Mouse (Mus musculus) liver, embryonic 14.5 days (tissue): ENCODE data around the gene Itpr1.

ENCODE experiments used
- CTCF ChIP-seq: IDR thresholded peaks from 2 replicates; pipeline ENCODE4 v1.5.1; 2016; ENCODE audit warnings: antibody characterized with exemption, low read depth, control low read depth
- EP300 ChIP-seq: IDR thresholded peaks from 2 replicates; pipeline ENCODE4 v1.6.1; 2016; ENCODE audit warnings: antibody characterized with exemption, low read depth

DNA sequence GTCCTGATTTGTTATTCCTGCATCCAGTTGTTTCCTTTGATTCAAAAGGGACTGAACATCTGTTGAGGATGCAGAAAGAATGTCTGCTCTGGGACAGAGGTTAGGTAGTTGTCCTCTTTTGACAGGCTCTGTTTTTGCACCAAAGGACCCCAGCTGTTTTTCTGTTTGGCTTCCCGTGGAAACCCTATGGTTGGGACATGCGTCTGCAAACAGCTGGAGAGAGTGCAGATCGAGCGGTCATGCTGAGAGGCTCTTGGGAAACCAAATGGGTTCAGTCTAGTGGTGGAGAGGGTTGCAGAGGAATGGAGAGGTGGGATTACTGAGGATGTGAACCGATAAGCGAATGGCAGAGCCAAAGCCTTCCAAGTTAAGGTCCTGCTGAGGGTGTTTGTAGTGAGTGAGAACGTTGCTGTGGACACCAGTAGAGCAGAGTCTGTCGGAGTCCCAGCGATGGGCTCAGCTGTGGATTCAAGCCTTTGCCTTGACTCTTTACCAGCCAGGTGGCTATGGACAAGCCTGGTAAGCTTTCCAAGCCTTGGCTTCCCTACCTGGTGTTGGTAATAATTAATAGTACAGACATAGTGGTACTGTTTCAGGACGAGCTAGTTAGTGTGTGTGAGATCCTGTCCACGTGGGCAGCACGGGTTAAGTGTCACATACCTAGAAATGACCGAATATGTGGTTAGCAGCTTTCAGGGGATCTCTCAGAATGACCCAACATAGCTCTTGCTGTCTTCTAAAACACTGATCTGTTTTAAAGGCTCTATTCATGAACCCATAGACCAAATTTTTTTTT is 39.9 kb downstream of the Itpr1 start:
- TF ChIP-seq CTCF (no peak), EP300 (no peak)
